Mouse (Mus musculus): ENCODE results near the gene Hoxb9. TPM values are rescaled to one million over a fixed set of nuclear protein-coding genes. Genes with fewer than 3 reads are reported as not detected.

The Hoxb9 gene
- total and polyA plus RNA-seq, 3 experiments = not detected

GRCm38 (mm10) chr11:96317608-96318367, 46.5 kb downstream of the Hoxb9 start, which contains the start of gene Hoxb4:
Gene Hoxb4 (plus strand): TSS chr11:96318267.
- TF ChIP-seq ZMIZ1 (IDR thresholded peaks at IDR 0.05; ENCODE audit: low read depth, low read length) (no peak), ZKSCAN1 (IDR thresholded peaks at IDR 0.05; ENCODE audit: borderline replicate concordance, low read depth, low read length) (no peak), MAZ (IDR thresholded peaks at IDR 0.05; ENCODE audit: low read depth, low read length) (peak; percentile 8; the same call in 1 of the 2 replicates), JUND (conservative IDR thresholded peaks at IDR 0.05; ENCODE audit: low read depth, low read length) (no peak), ETS1 (conservative IDR thresholded peaks at IDR 0.05; ENCODE audit: low read depth, low read length) (no peak), GABPA (IDR thresholded peaks at IDR 0.05; ENCODE audit: insufficient replicate concordance, low read depth, low read length) (no peak), PAX5 (IDR thresholded peaks at IDR 0.05; ENCODE audit: low read length) (no peak), ELF1 (IDR thresholded peaks at IDR 0.05; ENCODE audit: low read depth, low read length) (no peak), JUN (IDR thresholded peaks at IDR 0.05; ENCODE audit: insufficient read depth, low read depth, low read length) (no peak), BHLHE40 (IDR thresholded peaks at IDR 0.05; ENCODE audit: low read depth, low read length) (0 out of 2 replicates have a peak, but pooled peaks have one; percentile 4), IRF4 (IDR thresholded peaks at IDR 0.05; ENCODE audit: low read depth, low read length) (no peak), MYC (IDR thresholded peaks at IDR 0.05; ENCODE audit: low read depth, low read length) (no peak), UBTF (IDR thresholded peaks at IDR 0.05; ENCODE audit: low read depth, low read length) (no peak), RCOR1 (conservative IDR thresholded peaks at IDR 0.05; ENCODE audit: low read depth, low read length) (0 out of 2 replicates have a peak, but pooled peaks have one; percentile 20), TBP (conservative IDR thresholded peaks at IDR 0.05; ENCODE audit: low read depth, low read length) (no peak), CTCF (conservative IDR thresholded peaks at IDR 0.05 in 1 of 2, IDR thresholded peaks at IDR 0.05 in 1 of 2; ENCODE audit: low read depth in 2 of 2, low read length in 2 of 2) (no peak), MEF2A (IDR thresholded peaks at IDR 0.05; ENCODE audit: borderline replicate concordance, low read depth, low read length) (no peak), SIN3A (IDR thresholded peaks at IDR 0.05; ENCODE audit: low read length) (no peak), NELFE (IDR thresholded peaks at IDR 0.05; ENCODE audit: low read depth, low read length) (no peak), MXI1 (IDR thresholded peaks at IDR 0.05; ENCODE audit: low read depth, low read length) (no peak; the same call in 1 of the 2 replicates), CHD2 (IDR thresholded peaks at IDR 0.05; ENCODE audit: low read length) (no peak), ZNF384 (IDR thresholded peaks at IDR 0.05; ENCODE audit: low read depth, low read length) (no peak), MAX (IDR thresholded peaks at IDR 0.05; ENCODE audit: low read length) (peak; percentile 40; the same call in 1 of the 2 replicates), CHD1 (IDR thresholded peaks at IDR 0.05; ENCODE audit: low read depth, low read length) (0 out of 2 replicates have a peak, but pooled peaks have one; percentile 30)
- H3K9me3 ChIP-seq (replicated peaks; ENCODE audit: low read length) = no peaks in the 10 kb centered on the region
- dilution Hi-C loops (cut with MboI; ENCODE audit: extremely low pct_ligation_motif_present, extremely low pct_unique_long_range_greater_than_20kb, low sequenced_read_pairs) (no loop called here), in situ Hi-C loops (cut with MboI; ENCODE audit: low pct_ligation_motif_present, low pct_unique_long_range_greater_than_20kb, low sequenced_read_pairs) (loop anchor here (25.0 kb wide), 1 partner anchor 220 kb away; no protein-coding TSS in a partner anchor)
- peak within 1 kb of the TSS; percentile 76 to 98 (median 82) for H3K4me3 ChIP-seq (replicated peaks in 1 of 3; ENCODE audit: low read depth in 2 of 3, low read length in 2 of 3, poor library complexity in 1 of 3)
- H3K4me2 ChIP-seq (ENCODE audit: insufficient read depth, low read depth, poor library complexity, severe bottlenecking) = peak within 1 kb of the TSS; percentile 81
- peak; percentile 10 for DNase-seq (ENCODE audit: extremely low read depth)
- no peak within 1 kb of the TSS for H3K27ac ChIP-seq (ENCODE audit: insufficient read depth, low read depth)
- H3K4me1 ChIP-seq (ENCODE audit: control insufficient read depth in 1 of 2, insufficient read depth in 2 of 2) = peaks cover 4 to 15% of the 10 kb centered on the region in 2 experiments; a peak in 2 of 4 replicates
- H3K36me3 ChIP-seq (replicated peaks in 1 of 2; ENCODE audit: control insufficient read depth in 1 of 2, insufficient read depth in 1 of 2, low read length in 1 of 2) = peaks cover 0 to 11% of the 10 kb centered on the region in 2 experiments
- H3K79me2 ChIP-seq (replicated peaks; ENCODE audit: control insufficient read depth, extremely low read depth, insufficient read depth, poor library complexity, severe bottlenecking) = no peaks in the 10 kb centered on the region
- peak within 1 kb of the TSS; percentile 96 for H3K9ac ChIP-seq (ENCODE audit: insufficient read depth, low read depth)
- H3K27me3 ChIP-seq (replicated peaks) = peaks cover 31% of the 10 kb centered on the region
